In genomic region chr6:120746416-120746815, GRCm38 (mm10) we compare ENCODE assay signal across 20 mouse cellular contexts. TPM values are rescaled to one million over a fixed set of nuclear protein-coding genes. Genes with fewer than 3 reads are reported as not detected.
"Had no signal": no experiment of that assay in that cellular context is flagged by ENCODE, and none has a peak within 500 bp of the region (broad histone marks: within the 10 kb centered on the region; RNA-seq: fewer than 3 reads in every experiment).

No protein-coding gene starts in this region.

- DNase-seq: lung, embryonic 14.5 days; lung, postnatal 10 days; lung, postnatal 4 days; midbrain, embryonic 14.5 days; retina, postnatal 1 day; right cerebral cortex, adult 18-20 months; right cerebral cortex, postnatal 25 days; right cerebral cortex, postnatal 4 days; spleen, adult 18-20 months; thymus, adult 18-20 months; thymus, postnatal 14 days; thymus, postnatal 36 days had no signal

- H3K4me2 ChIP-seq: lung, embryonic 14.5 days; midbrain, embryonic 12.5 days; neural tube, embryonic 13.5 days; neural tube, embryonic 15.5 days had no signal

- H3K27ac ChIP-seq: midbrain, embryonic 10.5 days; midbrain, embryonic 12.5 days; neural tube, embryonic 13.5 days; neural tube, embryonic 15.5 days had no signal

- H3K9ac ChIP-seq: lung, embryonic 14.5 days; midbrain, embryonic 12.5 days; neural tube, embryonic 13.5 days; neural tube, embryonic 15.5 days had no signal

- H3K4me3 ChIP-seq: midbrain, embryonic 10.5 days; midbrain, embryonic 12.5 days; myocyte; neural tube, embryonic 13.5 days; neural tube, embryonic 15.5 days had no signal

- H3K4me1 ChIP-seq: midbrain, embryonic 10.5 days; midbrain, embryonic 12.5 days; neural tube, embryonic 13.5 days; neural tube, embryonic 15.5 days had no signal

- H3K9me3 ChIP-seq: midbrain, embryonic 10.5 days; midbrain, embryonic 12.5 days; neural tube, embryonic 13.5 days; neural tube, embryonic 15.5 days had no signal

- H3K27me3 ChIP-seq: midbrain, embryonic 12.5 days; neural tube, embryonic 13.5 days; neural tube, embryonic 15.5 days had no signal

- ATAC-seq: midbrain, embryonic 16.5 days had no signal

RNA-seq across cellular contexts. Expression of gene Slc25a18, which starts 27.0 kb away (rescaled TPM):
- total RNA-seq: megakaryocyte-erythroid progenitor cell, adult 5-6 weeks had no signal
- polyA plus RNA-seq: thymus, postnatal 0 days had no signal
